Mouse (Mus musculus) right cerebral cortex, adult 18-20 months (tissue): Measurements from ENCODE around the gene Slc46a1.

Source experiments
- DNase-seq: peaks from one replicate; pipeline ENCODE4 v3.0.0; 2022; ENCODE audit warnings: mixed read lengths

The Slc46a1 gene

DNA sequence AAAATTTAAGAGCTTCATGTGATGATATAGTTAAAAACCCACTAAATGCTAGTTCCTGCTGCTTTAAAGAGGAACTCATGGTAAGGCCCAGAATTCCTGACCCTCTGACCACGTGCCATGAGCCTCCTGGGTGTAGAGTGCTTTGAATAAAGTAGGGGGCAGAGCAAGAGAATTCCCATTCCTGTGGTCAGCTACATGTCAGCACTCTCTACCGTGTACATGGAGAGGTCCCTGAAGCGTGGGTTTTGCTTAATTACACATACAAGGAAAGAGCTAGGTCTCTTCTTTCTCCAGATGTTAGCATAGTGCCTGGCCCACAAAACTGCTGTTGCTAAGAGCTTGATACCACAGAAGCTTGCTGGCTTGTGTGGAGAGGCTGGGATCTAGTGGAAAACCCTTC is 39.9 kb downstream of the Slc46a1 start:
- no peak for DNase-seq

DNA sequence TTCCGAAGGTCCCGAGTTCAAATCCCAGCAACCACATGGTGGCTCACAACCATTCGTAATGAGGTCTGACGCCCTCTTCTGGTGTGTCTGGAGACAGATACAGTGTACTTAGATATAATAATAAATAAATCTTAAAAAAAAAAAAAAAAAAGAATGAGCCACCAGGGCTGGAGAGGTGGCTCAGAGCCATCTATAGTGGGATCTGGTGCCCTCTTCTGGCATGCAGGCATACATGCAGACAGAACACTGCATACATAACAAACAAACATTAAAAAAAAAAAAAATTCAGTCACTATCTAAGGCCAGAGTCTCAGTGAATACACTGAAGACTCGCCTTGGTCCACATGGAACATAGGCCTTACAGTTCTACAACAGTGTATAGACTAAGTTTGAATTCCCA is 43.7 kb downstream of the Slc46a1 start:
- no peak for DNase-seq

DNA sequence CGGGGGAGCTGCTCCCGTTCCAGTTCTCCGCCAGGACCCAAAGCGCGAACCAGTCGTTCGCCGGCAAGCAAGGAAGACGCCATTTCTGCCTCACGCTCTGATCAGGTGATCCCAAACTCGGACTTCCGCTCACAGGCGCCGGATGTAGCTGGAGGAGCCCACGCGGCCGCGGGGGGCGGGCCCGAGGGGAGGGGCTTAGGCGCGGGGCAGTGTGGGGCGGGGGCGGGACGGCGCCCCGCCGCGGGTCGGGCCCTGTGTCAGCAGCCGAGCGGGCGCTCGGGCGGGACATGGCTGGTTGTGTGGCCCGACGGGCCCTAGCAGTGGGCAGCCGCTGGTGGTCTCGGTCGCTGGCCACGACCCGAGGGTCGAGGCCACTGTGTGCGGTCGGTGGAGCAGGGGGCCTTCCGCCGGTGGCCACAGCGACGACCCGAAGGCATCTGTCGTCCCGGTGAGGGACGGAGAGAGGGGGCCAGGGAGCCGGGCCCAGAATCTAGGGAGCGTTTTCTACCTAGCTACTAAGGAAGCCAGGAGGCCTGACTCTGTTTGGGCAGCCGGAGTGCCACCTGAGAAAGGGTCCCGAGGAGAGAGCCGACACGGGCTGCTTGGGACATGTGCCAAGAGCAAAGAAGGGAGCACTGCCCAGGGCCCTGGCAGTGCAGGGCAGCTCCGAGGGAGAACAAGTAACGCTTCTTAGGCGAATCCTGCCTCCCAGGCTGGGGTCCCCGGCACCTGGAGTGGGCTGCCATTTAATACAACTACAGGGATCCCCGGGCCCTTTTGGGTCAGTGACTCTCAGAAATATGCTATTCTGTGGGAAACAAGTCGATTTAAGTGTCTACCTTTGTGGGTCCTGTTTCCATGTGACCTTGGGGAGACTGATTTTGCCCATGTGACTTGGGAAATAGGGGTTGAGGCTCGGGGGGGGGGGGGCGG is 46.8 kb downstream of the Slc46a1 start, which contains the start of the genes Tmem199 and Poldip2:
Tmem199 (minus strand) TSS at position 148 of the 933 bp plus-strand sequence.
Poldip2 (plus strand) TSS at position 169 of the 933 bp plus-strand sequence.
- peak; percentile 92 for DNase-seq

DNA sequence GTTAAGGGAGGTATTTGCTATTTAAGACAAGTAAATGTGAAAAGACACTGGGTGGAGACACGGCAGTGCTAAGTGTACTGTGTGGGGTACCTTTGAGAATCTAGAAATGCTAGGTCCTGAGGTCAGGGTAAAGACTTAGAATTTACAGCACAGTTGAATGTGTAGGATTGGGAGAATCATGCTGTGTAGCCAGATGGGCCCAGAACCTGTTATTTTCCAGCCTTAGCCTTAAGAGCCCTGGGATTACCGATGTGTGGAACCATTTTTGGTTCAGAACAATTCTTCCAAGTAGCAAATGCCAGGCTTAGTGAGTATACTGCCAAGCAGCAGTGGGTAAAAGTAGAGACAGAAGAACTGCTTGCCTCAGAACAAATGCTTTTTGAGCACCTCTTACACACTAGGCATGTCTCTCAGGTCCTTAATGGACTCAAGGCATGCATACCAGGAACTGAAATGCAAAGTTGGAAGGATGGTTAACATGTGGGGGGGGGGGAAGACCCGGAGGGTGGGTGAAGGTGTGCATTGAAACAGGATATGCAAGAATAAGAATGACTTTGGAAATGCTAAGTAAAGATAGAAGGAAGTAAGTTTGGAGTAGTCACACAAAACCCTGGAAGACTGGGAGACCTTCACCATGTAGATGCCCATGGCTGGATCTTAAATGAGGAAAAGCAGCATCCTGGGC is 47.8 kb downstream of the Slc46a1 start:
- DNase-seq = no peak

DNA sequence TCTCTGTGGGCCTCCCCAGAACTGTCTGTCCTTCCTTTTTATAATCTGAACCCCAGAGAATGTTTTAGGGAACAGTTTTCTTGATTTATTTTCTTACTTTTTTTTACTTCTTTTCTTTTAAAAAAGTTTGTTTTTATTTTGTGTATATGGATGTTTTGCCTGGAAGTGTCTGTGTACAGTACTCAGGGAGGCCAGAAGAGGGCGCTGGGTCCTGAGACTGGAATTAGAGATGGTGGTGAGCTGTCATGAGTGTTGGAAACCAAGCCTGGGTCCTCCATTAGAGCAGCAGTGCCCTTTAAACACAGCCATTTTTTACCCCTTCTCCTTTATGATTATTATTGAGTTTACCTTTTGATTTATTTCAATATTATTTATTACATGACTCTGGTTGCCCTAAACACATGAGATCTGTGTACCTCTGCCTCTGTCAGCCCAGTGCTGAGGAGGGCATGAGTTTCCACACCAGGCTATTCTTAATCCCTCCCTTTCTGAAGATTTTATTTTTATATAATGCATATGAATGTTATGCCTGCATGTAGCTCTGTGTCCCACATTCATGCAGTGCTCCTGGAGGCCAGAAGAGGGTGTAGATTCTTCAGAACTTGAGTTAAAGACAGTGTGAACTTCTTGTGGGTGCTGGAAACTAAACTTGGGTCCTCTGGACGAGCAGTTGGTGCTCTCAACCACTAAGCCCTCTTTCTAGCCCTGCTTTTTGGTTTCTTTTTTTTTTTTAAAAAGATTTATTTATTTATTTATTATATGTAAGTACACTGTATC is 50.2 kb downstream of the Slc46a1 start:
- no peak for DNase-seq

DNA sequence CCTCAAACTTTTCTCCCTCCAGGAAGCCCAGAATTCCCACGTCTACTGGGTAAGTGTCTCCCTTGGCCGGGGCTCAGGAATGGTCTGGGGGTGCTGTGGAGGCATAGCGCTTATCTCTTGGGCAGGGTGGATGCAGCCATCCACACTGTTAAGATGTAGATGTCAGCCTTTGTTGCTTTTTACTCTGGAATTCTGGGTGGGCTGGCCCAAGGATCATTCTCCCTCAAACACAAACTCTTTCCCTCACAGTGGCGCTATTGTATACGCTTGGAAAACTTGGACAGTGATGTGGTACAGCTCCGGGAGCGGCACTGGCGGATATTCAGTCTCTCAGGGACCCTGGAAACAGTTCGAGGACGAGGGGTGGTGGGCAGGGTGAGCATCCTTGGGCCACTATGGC is 53.4 kb downstream of the Slc46a1 start:
- DNase-seq = no peak
